Mouse (Mus musculus): ENCODE measurements around the gene Gm1043. TPM values are rescaled to one million over a fixed set of nuclear protein-coding genes. Genes with fewer than 3 reads are reported as not detected.

Gm1043 gene
- polyA plus RNA-seq, 1 experiment from 2014 or later, result not detected

- in situ Hi-C loops (cut with MboI; ENCODE audit: low pct_unique_long_range_greater_than_20kb), result no loop called here
- ATAC-seq (no peak), DNase-seq (ENCODE audit: low read depth, low spot score) (no peak)
- no peak for TF ChIP-seq CTCF (IDR thresholded peaks at IDR 0.05)
- H3K27me3 ChIP-seq, result peaks cover 4% of the 10 kb centered on the region
- CTCF ChIA-PET, result no interaction called here
- POLR2A ChIA-PET, result no interaction called here
Observed at GRCm38 (mm10) chr5:37047992-37048391, 37.2 kb upstream of the Gm1043 start.

GRCm38 (mm10) chr5:37049111-37049510 is 36.1 kb upstream of the Gm1043 start:
- no peak for TF ChIP-seq CTCF (IDR thresholded peaks at IDR 0.05)
- ATAC-seq, result no peak
- DNase-seq (ENCODE audit: low read depth, low spot score), result no peak
- POLR2A ChIA-PET, result no interaction called here
- CTCF ChIA-PET, result no interaction called here
- no peaks in the 10 kb centered on the region for H3K27me3 ChIP-seq
- in situ Hi-C loops (cut with MboI; ENCODE audit: low pct_unique_long_range_greater_than_20kb), result no loop called here

- in situ Hi-C loops (cut with MboI; ENCODE audit: low pct_unique_long_range_greater_than_20kb), result no loop called here
- ATAC-seq (peak; percentile 72), DNase-seq (ENCODE audit: low read depth, low spot score) (peak; percentile 55)
- H3K27me3 ChIP-seq, result no peaks in the 10 kb centered on the region
- ChIA-PET CTCF (interaction anchor here (0.7 to 1.0 kb wide), 2 partner anchors 9 to 92 kb away, joined by 3 read pairs; no protein-coding TSS in a partner anchor), POLR2A (no interaction called here)
- no peak for TF ChIP-seq CTCF (IDR thresholded peaks at IDR 0.05)
Observed at GRCm38 (mm10) chr5:37050521-37051373, 34.4 kb upstream of the Gm1043 start.

GRCm38 (mm10) chr5:37051374-37052100 is 33.6 kb upstream of the Gm1043 start:
- ChIA-PET CTCF (interaction anchor here (1.0 kb wide), 1 partner anchor 10 kb away, joined by 3 read pairs; no protein-coding TSS in a partner anchor), POLR2A (no interaction called here)
- DNase-seq (ENCODE audit: low read depth, low spot score) (peak; percentile 10), ATAC-seq (no peak)
- H3K27me3 ChIP-seq, result no peaks in the 10 kb centered on the region
- no peak for TF ChIP-seq CTCF (IDR thresholded peaks at IDR 0.05)
- in situ Hi-C loops (cut with MboI; ENCODE audit: low pct_unique_long_range_greater_than_20kb), result no loop called here

GRCm38 (mm10) chr5:37052846-37053245 is 32.3 kb upstream of the Gm1043 start:
- TF ChIP-seq CTCF (IDR thresholded peaks at IDR 0.05), result no peak
- no peak for DNase-seq (ENCODE audit: low read depth, low spot score)
- CTCF ChIA-PET, result interaction anchor here (1.4 kb wide), 1 partner anchor 10 kb away, joined by 3 read pairs; no protein-coding TSS in a partner anchor
- ATAC-seq, result no peak
- no peaks in the 10 kb centered on the region for H3K27me3 ChIP-seq
- in situ Hi-C loops (cut with MboI; ENCODE audit: low pct_unique_long_range_greater_than_20kb), result no loop called here
- POLR2A ChIA-PET, result no interaction called here

- H3K27me3 ChIP-seq, result peaks cover 3% of the 10 kb centered on the region
- ATAC-seq, result no peak
- CTCF ChIA-PET, result interaction anchor here (1.1 kb wide), 1 partner anchor 108 kb away, joined by 3 read pairs; no protein-coding TSS in a partner anchor
- POLR2A ChIA-PET, result interaction anchor here (0.7 kb wide), 1 partner anchor 39 kb away, joined by 5 read pairs; no protein-coding TSS in a partner anchor
- DNase-seq (ENCODE audit: low read depth, low spot score), result no peak
- no peak for TF ChIP-seq CTCF (IDR thresholded peaks at IDR 0.05)
- in situ Hi-C loops (cut with MboI; ENCODE audit: low pct_unique_long_range_greater_than_20kb), result no loop called here
Observed at GRCm38 (mm10) chr5:37055789-37056188, 29.4 kb upstream of the Gm1043 start.

GRCm38 (mm10) chr5:37056471-37056870 is 28.7 kb upstream of the Gm1043 start:
- H3K27me3 ChIP-seq, result peaks cover 3% of the 10 kb centered on the region
- no peak for DNase-seq (ENCODE audit: low read depth, low spot score)
- CTCF ChIA-PET, result no interaction called here
- in situ Hi-C loops (cut with MboI; ENCODE audit: low pct_unique_long_range_greater_than_20kb), result no loop called here
- POLR2A ChIA-PET, result no interaction called here
- ATAC-seq, result no peak
- no peak for TF ChIP-seq CTCF (IDR thresholded peaks at IDR 0.05)

GRCm38 (mm10) chr5:37061612-37062011 is 23.6 kb upstream of the Gm1043 start:
- H3K27me3 ChIP-seq, result peaks cover 9% of the 10 kb centered on the region
- in situ Hi-C loops (cut with MboI; ENCODE audit: low pct_unique_long_range_greater_than_20kb), result no loop called here
- TF ChIP-seq CTCF (IDR thresholded peaks at IDR 0.05), result no peak
- ChIA-PET POLR2A (no interaction called here), CTCF (interaction anchor here (1.5 kb wide), 1 partner anchor 20 kb away, joined by 4 read pairs; no protein-coding TSS in a partner anchor)
- DNase-seq (ENCODE audit: low read depth, low spot score) (no peak), ATAC-seq (no peak)

- peaks cover 14% of the 10 kb centered on the region for H3K27me3 ChIP-seq
- ChIA-PET CTCF (interaction anchor here (1.0 to 1.5 kb wide), 2 partner anchors 11 to 17 kb away, joined by 3 to 4 read pairs; no protein-coding TSS in a partner anchor), POLR2A (interaction anchor here (0.9 kb wide), 1 partner anchor 116 kb away, joined by 3 read pairs; no protein-coding TSS in a partner anchor)
- ATAC-seq (no peak), DNase-seq (ENCODE audit: low read depth, low spot score) (no peak)
- no peak for TF ChIP-seq CTCF (IDR thresholded peaks at IDR 0.05)
- in situ Hi-C loops (cut with MboI; ENCODE audit: low pct_unique_long_range_greater_than_20kb), result no loop called here
Observed at GRCm38 (mm10) chr5:37064454-37065449, 20.4 kb upstream of the Gm1043 start.
